Mouse (Mus musculus) neural tube, embryonic 11.5 days (tissue): Measurements from ENCODE around the gene Ldah. TPM values are rescaled to one million over a fixed set of nuclear protein-coding genes. Genes with fewer than 3 reads are reported as not detected.

Experiments used
- ATAC-seq: fragments of 200-750 bp; cut with Nextera tagmentation; 2 replicates; pipeline ENCODE4 v1.8.0; 2017; ENCODE audit warnings: moderate number of reproducible peaks, mild to moderate bottlenecking, moderate TSS enrichment, moderate library complexity; ENCODE audit not compliant: insufficient read depth, low FRiP score, low TSS enrichment
- DNase-seq: peaks from one replicate; pipeline ENCODE4 v3.0.0-alpha.2; 2015; ENCODE audit warnings: low spot score
- H3K27ac ChIP-seq: fragments of 300-500 bp; sonication (generic); 2 replicates; pipeline ENCODE4 v1.5.1; 2014; ENCODE audit warnings: low read depth, mild to moderate bottlenecking, low read length
- H3K27me3 ChIP-seq: fragments of 300-500 bp; sonication (generic); 2 replicates; pipeline ENCODE4 v1.6.1; 2014; ENCODE audit warnings: mild to moderate bottlenecking, low read length, mixed read lengths; ENCODE audit not compliant: control insufficient read depth, insufficient read depth
- H3K36me3 ChIP-seq: fragments of 300-500 bp; sonication (generic); 2 replicates; pipeline ENCODE4 v1.6.1; 2014; ENCODE audit warnings: mild to moderate bottlenecking, low read length, moderate library complexity, mixed read lengths; ENCODE audit not compliant: control insufficient read depth, insufficient read depth
- H3K4me1 ChIP-seq: fragments of 300-500 bp; sonication (generic); 2 replicates; pipeline ENCODE4 v1.6.1; 2014; ENCODE audit warnings: low read length, mixed read lengths; ENCODE audit not compliant: control insufficient read depth, insufficient read depth
- H3K4me2 ChIP-seq: fragments of 300-500 bp; sonication (generic); 2 replicates; pipeline ENCODE4 v1.6.1; 2014; ENCODE audit warnings: low read depth, mild to moderate bottlenecking, moderate library complexity
- H3K4me3 ChIP-seq: fragments of 300-500 bp; sonication (generic); 2 replicates; pipeline ENCODE4 v1.5.1; 2014; ENCODE audit warnings: low read depth, low read length
- H3K9ac ChIP-seq: fragments of 300-500 bp; sonication (generic); 2 replicates; pipeline ENCODE4 v1.6.1; 2014; ENCODE audit warnings: mild to moderate bottlenecking, low read length
- H3K9me3 ChIP-seq: fragments of 300-500 bp; sonication (generic); 2 replicates; pipeline ENCODE4 v1.6.1; 2016; ENCODE audit warnings: low read length; ENCODE audit not compliant: control insufficient read depth
- WGBS: fragments of 180-500 bp; shearing (Covaris S2); extraction: QIAGEN DNeasy Blood & Tissue Kit; methylation state at CpG from one replicate; pipeline ENCODE4 v1.1.7; 2014; 5-methylcytosine and 5-hydroxymethylcytosine counted together
- polyA plus RNA-seq: library from polyadenylated mRNA; unstranded; fragments of >200 nt; fragmentation: Nextera tagmentation; extraction: Ambion mirVana; gene quantifications from 2 replicates; pipeline ENCODE4 v1.2.1, GENCODE M21; 2014

Ldah gene
- polyA plus RNA-seq, 1 experiment from 2014 or later: 60.5 TPM

- Histone ChIP-seq H3K4me3 (no peak overlapping the region), H3K27ac (peak overlapping the region; percentile 42; the same call in 1 of the 2 replicates), H3K9ac (peak overlapping the region; percentile 63), H3K9me3 (no peaks in the 10 kb centered on the region), H3K36me3 (no peaks in the 10 kb centered on the region; the same call in none of the 2 replicates), H3K27me3 (no peaks in the 10 kb centered on the region), H3K4me1 (peaks cover 3% of the 10 kb centered on the region; the same call in 1 of the 2 replicates), H3K4me2 (no peak overlapping the region)
- DNase-seq (peak; percentile 94), ATAC-seq (peak; percentile 96)
- 31% methylated on average over 17 of the region's 17 CpGs for WGBS
Measured at GRCm38 (mm10) chr12:8326825-8327674, 119.1 kb downstream of the Ldah start.

- Histone ChIP-seq H3K27ac (peak overlapping the region; percentile 42; the same call in 1 of the 2 replicates), H3K27me3 (no peaks in the 10 kb centered on the region), H3K36me3 (no peaks in the 10 kb centered on the region; the same call in none of the 2 replicates), H3K4me1 (peaks cover 3% of the 10 kb centered on the region; the same call in 1 of the 2 replicates), H3K9me3 (no peaks in the 10 kb centered on the region), H3K4me2 (no peak overlapping the region), H3K4me3 (no peak overlapping the region), H3K9ac (peak overlapping the region; percentile 63)
- no peak for DNase-seq
- ATAC-seq: no peak
- WGBS: 73% methylated on average over 1 of the region's 1 CpGs
Measured at GRCm38 (mm10) chr12:8327675-8328053, 119.8 kb downstream of the Ldah start.

- Histone ChIP-seq H3K4me2 (no peak overlapping the region), H3K27ac (no peak overlapping the region), H3K9me3 (no peaks in the 10 kb centered on the region), H3K36me3 (no peaks in the 10 kb centered on the region), H3K9ac (no peak overlapping the region), H3K27me3 (no peaks in the 10 kb centered on the region), H3K4me3 (no peak overlapping the region), H3K4me1 (peaks cover 3% of the 10 kb centered on the region; the same call in 1 of the 2 replicates)
- 90% methylated on average over 7 of the region's 7 CpGs for WGBS
- DNase-seq (no peak), ATAC-seq (no peak)
Measured at GRCm38 (mm10) chr12:8329236-8329635, 121.3 kb downstream of the Ldah start.

- no peak overlapping the region for H3K4me2 ChIP-seq
- 83% methylated on average over 14 of the region's 14 CpGs for WGBS
- no peak overlapping the region for H3K27ac ChIP-seq
- H3K36me3 ChIP-seq: no peaks in the 10 kb centered on the region
- ATAC-seq: no peak
- no peak overlapping the region for H3K9ac ChIP-seq
- H3K27me3 ChIP-seq: no peaks in the 10 kb centered on the region
- no peaks in the 10 kb centered on the region for H3K9me3 ChIP-seq
- no peak for DNase-seq
- H3K4me3 ChIP-seq: no peak overlapping the region
- peaks cover 3% of the 10 kb centered on the region; the same call in 1 of the 2 replicates for H3K4me1 ChIP-seq
Measured at GRCm38 (mm10) chr12:8331489-8332173, 123.7 kb downstream of the Ldah start.

- Histone ChIP-seq H3K4me1 (peaks cover 3% of the 10 kb centered on the region; the same call in 1 of the 2 replicates), H3K9ac (0 out of 2 replicates have a peak overlapping the region, but pooled peaks have one; percentile 10), H3K36me3 (no peaks in the 10 kb centered on the region), H3K4me3 (no peak overlapping the region), H3K9me3 (no peaks in the 10 kb centered on the region), H3K27ac (0 out of 2 replicates have a peak overlapping the region, but pooled peaks have one; percentile 6), H3K27me3 (no peaks in the 10 kb centered on the region), H3K4me2 (no peak overlapping the region)
- DNase-seq: no peak
- ATAC-seq: no peak
- WGBS: 62% methylated on average over 5 of the region's 5 CpGs
Measured at GRCm38 (mm10) chr12:8332174-8332542, 124.3 kb downstream of the Ldah start.

- Histone ChIP-seq H3K4me1 (no peaks in the 10 kb centered on the region), H3K27ac (no peak overlapping the region), H3K4me2 (no peak overlapping the region), H3K4me3 (no peak overlapping the region), H3K9ac (no peak overlapping the region), H3K36me3 (no peaks in the 10 kb centered on the region), H3K27me3 (no peaks in the 10 kb centered on the region), H3K9me3 (no peaks in the 10 kb centered on the region)
- DNase-seq (no peak), ATAC-seq (no peak)
- WGBS: 88% methylated on average over 8 of the region's 8 CpGs
Measured at GRCm38 (mm10) chr12:8333617-8334016, 125.7 kb downstream of the Ldah start.

GRCm38 (mm10) chr12:8334261-8334660, 126.4 kb downstream of the Ldah start:
- H3K36me3 ChIP-seq: no peaks in the 10 kb centered on the region
- WGBS: 93% methylated on average over 4 of the region's 4 CpGs
- peaks cover 4% of the 10 kb centered on the region for H3K4me1 ChIP-seq
- no peak overlapping the region for H3K4me2 ChIP-seq
- H3K27ac ChIP-seq: no peak overlapping the region
- H3K27me3 ChIP-seq: no peaks in the 10 kb centered on the region
- no peaks in the 10 kb centered on the region for H3K9me3 ChIP-seq
- no peak for ATAC-seq
- no peak overlapping the region for H3K9ac ChIP-seq
- no peak overlapping the region for H3K4me3 ChIP-seq
- DNase-seq: no peak
